Mouse (Mus musculus): ENCODE data around the gene Selenbp2.
"Not testable (repeated sequence)": the region's sequence is repeated elsewhere in the genome, so short reads cannot be mapped to it uniquely, and the experiment has no call there.

- peak; percentile 41 for TF ChIP-seq CTCF (conservative IDR thresholded peaks at IDR 0.05; ENCODE audit: insufficient read depth, insufficient read length, low read depth, low read length)
- TF ChIP-seq POLR2A (IDR thresholded peaks at IDR 0.05; ENCODE audit: low read depth, low read length), result not testable (repeated sequence)
Observed at GRCm38 (mm10) chr3:94723637-94724036, 30.3 kb downstream of the Selenbp2 start.
